Mouse (Mus musculus): ENCODE measurements around the gene Il4i1. TPM values are rescaled to one million over a fixed set of nuclear protein-coding genes. Genes with fewer than 3 reads are reported as not detected.

The Il4i1 gene
- 1.0 and 1.6 TPM in 2 replicates for polyA plus RNA-seq (2015; fragmentation: Nextera tagmentation; extraction: Ambion mirVana)

- no peaks in the 10 kb centered on the region for H3K27me3 ChIP-seq
- under 1% methylated on average over 57 of the region's 62 CpGs for WGBS
- peak within 1 kb of the TSS; percentile 71 for H3K4me2 ChIP-seq
- H3K4me3 ChIP-seq: peak within 1 kb of the TSS; percentile 86
- peak; percentile 92 for ATAC-seq (ENCODE audit: insufficient number of reproducible peaks, low FRiP score, low TSS enrichment, low read depth)
- peak within 1 kb of the TSS; percentile 98 for H3K27ac ChIP-seq
- H3K9me3 ChIP-seq: no peaks in the 10 kb centered on the region
- peaks cover 44% of the 10 kb centered on the region for H3K4me1 ChIP-seq
- peak within 1 kb of the TSS; percentile 92 for H3K9ac ChIP-seq
- H3K36me3 ChIP-seq: peaks cover 25% of the 10 kb centered on the region
Observed at GRCm38 (mm10) chr7:44815721-44816469, at the start of gene Il4i1, which contains the start of gene Nup62. Il4i1 (plus strand) TSS chr7:44816387. Nup62 (plus strand) TSS chr7:44816088.

- no peak overlapping the region for H3K9ac ChIP-seq
- peaks cover 93% of the 10 kb centered on the region for H3K36me3 ChIP-seq
- H3K4me2 ChIP-seq: no peak overlapping the region
- H3K4me3 ChIP-seq: no peak overlapping the region
- H3K4me1 ChIP-seq: no peaks in the 10 kb centered on the region
- H3K27ac ChIP-seq: no peak overlapping the region
- no peaks in the 10 kb centered on the region for H3K9me3 ChIP-seq
- no peak for ATAC-seq (ENCODE audit: insufficient number of reproducible peaks, low FRiP score, low TSS enrichment, low read depth)
- H3K27me3 ChIP-seq: no peaks in the 10 kb centered on the region
- 88% methylated on average over 5 of the region's 5 CpGs for WGBS
Observed at GRCm38 (mm10) chr7:44768129-44768528, 48.1 kb upstream of the Il4i1 start.

GRCm38 (mm10) chr7:44770046-44770578 is 46.1 kb upstream of the Il4i1 start:
- 16% methylated on average over 6 of the region's 6 CpGs for WGBS
- no peak overlapping the region for H3K4me3 ChIP-seq
- no peak for ATAC-seq (ENCODE audit: insufficient number of reproducible peaks, low FRiP score, low TSS enrichment, low read depth)
- H3K9ac ChIP-seq: no peak overlapping the region
- H3K27me3 ChIP-seq: no peaks in the 10 kb centered on the region
- no peak overlapping the region for H3K4me2 ChIP-seq
- no peak overlapping the region for H3K27ac ChIP-seq
- no peaks in the 10 kb centered on the region for H3K4me1 ChIP-seq
- peaks cover 88% of the 10 kb centered on the region for H3K36me3 ChIP-seq
- H3K9me3 ChIP-seq: no peaks in the 10 kb centered on the region

- Histone ChIP-seq H3K27ac (no peak overlapping the region), H3K4me2 (no peak overlapping the region), H3K9ac (no peak overlapping the region), H3K4me3 (no peak overlapping the region), H3K27me3 (no peaks in the 10 kb centered on the region), H3K4me1 (no peaks in the 10 kb centered on the region), H3K36me3 (peaks cover 84% of the 10 kb centered on the region), H3K9me3 (no peaks in the 10 kb centered on the region)
- WGBS: 87% methylated on average over 8 of the region's 8 CpGs
- ATAC-seq (ENCODE audit: insufficient number of reproducible peaks, low FRiP score, low TSS enrichment, low read depth): no peak
Observed at GRCm38 (mm10) chr7:44772591-44773204, 43.5 kb upstream of the Il4i1 start.

- Histone ChIP-seq H3K4me3 (no peak overlapping the region), H3K9ac (no peak overlapping the region), H3K4me2 (no peak overlapping the region), H3K36me3 (peaks cover 53% of the 10 kb centered on the region), H3K9me3 (no peaks in the 10 kb centered on the region), H3K27me3 (no peaks in the 10 kb centered on the region), H3K27ac (no peak overlapping the region), H3K4me1 (no peaks in the 10 kb centered on the region)
- ATAC-seq (ENCODE audit: insufficient number of reproducible peaks, low FRiP score, low TSS enrichment, low read depth): no peak
- 71% methylated on average over 9 of the region's 9 CpGs for WGBS
Observed at GRCm38 (mm10) chr7:44776849-44777498, 39.2 kb upstream of the Il4i1 start.

GRCm38 (mm10) chr7:44780101-44780500 is 36.1 kb upstream of the Il4i1 start:
- ATAC-seq (ENCODE audit: insufficient number of reproducible peaks, low FRiP score, low TSS enrichment, low read depth): no peak
- H3K4me2 ChIP-seq: no peak overlapping the region
- 83% methylated on average over 8 of the region's 8 CpGs for WGBS
- H3K4me1 ChIP-seq: no peaks in the 10 kb centered on the region
- no peaks in the 10 kb centered on the region for H3K27me3 ChIP-seq
- H3K4me3 ChIP-seq: no peak overlapping the region
- no peak overlapping the region for H3K9ac ChIP-seq
- H3K27ac ChIP-seq: no peak overlapping the region
- H3K36me3 ChIP-seq: peaks cover 29% of the 10 kb centered on the region
- H3K9me3 ChIP-seq: no peaks in the 10 kb centered on the region

GRCm38 (mm10) chr7:44789531-44789930 is 26.7 kb upstream of the Il4i1 start:
- Histone ChIP-seq H3K9ac (no peak overlapping the region), H3K36me3 (no peaks in the 10 kb centered on the region), H3K4me3 (no peak overlapping the region), H3K27ac (no peak overlapping the region), H3K4me1 (no peaks in the 10 kb centered on the region), H3K4me2 (no peak overlapping the region), H3K9me3 (no peaks in the 10 kb centered on the region), H3K27me3 (no peaks in the 10 kb centered on the region)
- 61% methylated on average over 3 of the region's 3 CpGs for WGBS
- no peak for ATAC-seq (ENCODE audit: insufficient number of reproducible peaks, low FRiP score, low TSS enrichment, low read depth)

GRCm38 (mm10) chr7:44790066-44790465 is 26.1 kb upstream of the Il4i1 start:
- Histone ChIP-seq H3K36me3 (no peaks in the 10 kb centered on the region), H3K9ac (no peak overlapping the region), H3K9me3 (no peaks in the 10 kb centered on the region), H3K4me2 (no peak overlapping the region), H3K4me3 (no peak overlapping the region), H3K4me1 (no peaks in the 10 kb centered on the region), H3K27ac (no peak overlapping the region), H3K27me3 (no peaks in the 10 kb centered on the region)
- ATAC-seq (ENCODE audit: insufficient number of reproducible peaks, low FRiP score, low TSS enrichment, low read depth): no peak
- 53% methylated on average over 4 of the region's 4 CpGs for WGBS

- no peaks in the 10 kb centered on the region for H3K9me3 ChIP-seq
- H3K27me3 ChIP-seq: no peaks in the 10 kb centered on the region
- no peak overlapping the region for H3K27ac ChIP-seq
- H3K4me3 ChIP-seq: no peak overlapping the region
- H3K4me2 ChIP-seq: no peak overlapping the region
- no peak for ATAC-seq (ENCODE audit: insufficient number of reproducible peaks, low FRiP score, low TSS enrichment, low read depth)
- no peaks in the 10 kb centered on the region for H3K36me3 ChIP-seq
- H3K9ac ChIP-seq: no peak overlapping the region
- WGBS: 82% methylated on average over 6 of the region's 6 CpGs
- H3K4me1 ChIP-seq: no peaks in the 10 kb centered on the region
Observed at GRCm38 (mm10) chr7:44792781-44793180, 23.4 kb upstream of the Il4i1 start.

- peaks cover 17% of the 10 kb centered on the region for H3K36me3 ChIP-seq
- ATAC-seq (ENCODE audit: insufficient number of reproducible peaks, low FRiP score, low TSS enrichment, low read depth): no peak
- no peaks in the 10 kb centered on the region for H3K27me3 ChIP-seq
- H3K9ac ChIP-seq: no peak overlapping the region
- no peaks in the 10 kb centered on the region for H3K4me1 ChIP-seq
- no peak overlapping the region for H3K4me3 ChIP-seq
- WGBS: 77% methylated on average over 2 of the region's 2 CpGs
- no peaks in the 10 kb centered on the region for H3K9me3 ChIP-seq
- no peak overlapping the region for H3K27ac ChIP-seq
- no peak overlapping the region for H3K4me2 ChIP-seq
Observed at GRCm38 (mm10) chr7:44808927-44809326, 7.3 kb upstream of the Il4i1 start.

- no peaks in the 10 kb centered on the region for H3K4me1 ChIP-seq
- H3K4me3 ChIP-seq: no peak overlapping the region
- H3K9ac ChIP-seq: no peak overlapping the region
- H3K36me3 ChIP-seq: peaks cover 23% of the 10 kb centered on the region
- ATAC-seq (ENCODE audit: insufficient number of reproducible peaks, low FRiP score, low TSS enrichment, low read depth): no peak
- WGBS: 87% methylated on average over 3 of the region's 3 CpGs
- H3K27me3 ChIP-seq: no peaks in the 10 kb centered on the region
- H3K27ac ChIP-seq: no peak overlapping the region
- no peak overlapping the region for H3K4me2 ChIP-seq
- no peaks in the 10 kb centered on the region for H3K9me3 ChIP-seq
Observed at GRCm38 (mm10) chr7:44809466-44809865, 6.7 kb upstream of the Il4i1 start.

- H3K4me3 ChIP-seq: no peak overlapping the region
- no peak overlapping the region for H3K27ac ChIP-seq
- 76% methylated on average over 4 of the region's 4 CpGs for whole genome bisulfite sequencing
- H3K27me3 ChIP-seq: no peaks in the 10 kb centered on the region
- peaks cover 7% of the 10 kb centered on the region for H3K4me1 ChIP-seq
- no peak overlapping the region for H3K4me2 ChIP-seq
- peaks cover 25% of the 10 kb centered on the region for H3K36me3 ChIP-seq
- no peak for ATAC-seq (ENCODE audit: insufficient number of reproducible peaks, low FRiP score, low TSS enrichment, low read depth)
- no peak overlapping the region for H3K9ac ChIP-seq
- H3K9me3 ChIP-seq: no peaks in the 10 kb centered on the region
Observed at GRCm38 (mm10) chr7:44810365-44810764, 5.8 kb upstream of the Il4i1 start.
